ENCODE assay signal across 11 mouse cellular contexts in genomic region chr14:8286595-8286994, GRCm38 (mm10). TPM values are rescaled to one million over a fixed set of nuclear protein-coding genes. Genes with fewer than 3 reads are reported as not detected.
DNase-seq lines count a peak whose midpoint lies in the region; TF ChIP-seq lines count a peak whose summit lies in the region.
"Not testable (repeated sequence)": the region's sequence is repeated elsewhere in the genome, so short reads cannot be mapped to it uniquely, and the experiment has no call there.
"Had no signal": no experiment of that assay in that cellular context is flagged by ENCODE, and none has a peak within 500 bp of the region (broad histone marks: within the 10 kb centered on the region; RNA-seq: fewer than 3 reads in every experiment).

No protein-coding gene starts in this region.

- not testable (repeated sequence) for H3K4me3 ChIP-seq in MEL (ENCODE audit: control insufficient read depth in 1 of 2, insufficient read depth in 1 of 2, low read depth in 2 of 2, low read length in 2 of 2)

- not testable (repeated sequence) for H3K27me3 ChIP-seq in MEL (ENCODE audit: control insufficient read depth in 1 of 2, insufficient read depth in 2 of 2, low read length in 2 of 2)

- DNase-seq in MEL (ENCODE audit: low read depth, low spot score) = peak; percentile 64
- DNase-seq in cerebellum, postnatal 4 days (ENCODE audit: low spot score in 2 of 2) = peak; percentile 52 to 55
- DNase-seq in heart, adult 11 months = peak; percentile 86
- peak; percentile 23 for DNase-seq in induced T-regulatory cell, adult 2 months (ENCODE audit: low read depth)
- DNase-seq in left cerebral cortex, adult 11 months (ENCODE audit: low spot score) = peak; percentile 53
- peak; percentile 31 for DNase-seq in lung, postnatal 10 days
- peak; percentile 18 for DNase-seq in ovary, postnatal 14 days (ENCODE audit: low spot score)
- DNase-seq in urinary bladder, adult 2 months (ENCODE audit: low spot score) = peak; percentile 25

- not testable (repeated sequence) for H3K79me2 ChIP-seq in MEL (ENCODE audit: control insufficient read depth, insufficient read depth, low read length, poor library complexity)

- not testable (repeated sequence) for H3K4me1 ChIP-seq in MEL (ENCODE audit: control insufficient read depth in 1 of 2, insufficient read depth in 2 of 2, low read length in 2 of 2)

- TF ChIP-seq CTCF in MEL (IDR thresholded peaks at IDR 0.05 in 2 of 3, conservative IDR thresholded peaks at IDR 0.05 in 1 of 3; ENCODE audit: control insufficient read depth in 1 of 3, insufficient read depth in 1 of 3, low read depth in 2 of 3, low read length in 3 of 3, poor library complexity in 1 of 3, severe bottlenecking in 1 of 3) = not testable (repeated sequence)

- H3K27ac ChIP-seq in MEL (ENCODE audit: control insufficient read depth, low read depth, low read length) = not testable (repeated sequence)

- H3K9ac ChIP-seq in MEL (ENCODE audit: control insufficient read depth, low read depth, low read length, poor library complexity, severe bottlenecking) = not testable (repeated sequence)

- not testable (repeated sequence) for H3K36me3 ChIP-seq in MEL (ENCODE audit: control insufficient read depth in 1 of 2, insufficient read depth in 2 of 2, low read length in 2 of 2)

- TF ChIP-seq EP300 in MEL (IDR thresholded peaks at IDR 0.05; ENCODE audit: low read depth in 1 of 2, low read length in 2 of 2) = not testable (repeated sequence)

- TF ChIP-seq POLR2A in MEL (IDR thresholded peaks at IDR 0.05; ENCODE audit: control insufficient read depth in 1 of 2, insufficient read depth in 1 of 2, low read depth in 1 of 2, low read length in 2 of 2, poor library complexity in 1 of 2) = not testable (repeated sequence)

- not testable (repeated sequence) for H3K9me3 ChIP-seq in MEL (replicated peaks; ENCODE audit: insufficient read depth, low read length)

- TF ChIP-seq RAD21 in MEL (IDR thresholded peaks at IDR 0.05; ENCODE audit: low read depth, low read length) = not testable (repeated sequence)

RNA-seq across cellular contexts. Expression of gene Acox2, which starts 27.4 kb away (rescaled TPM):
- total RNA-seq in MEL (2012; rRNA removed) = not detected in 2 replicates
- polyA plus RNA-seq in MEL (2012; ENCODE audit: insufficient read depth in 1 of 2, insufficient read length in 2 of 2, low read depth in 1 of 2, low replicate concordance in 2 of 2, missing spikeins in 1 of 2) = under 1 TPM in 1 of 2 experiments, not detected in 1; 0.43 TPM
- polyA plus RNA-seq in urinary bladder, adult 2 months (2012; rRNA removed) = 0.14 and 0.15 TPM in 2 replicates
- total RNA-seq: left cerebral cortex, postnatal 36 days had no signal
- polyA plus RNA-seq: forebrain, embryonic 15.5 days; hindbrain, embryonic 13.5 days had no signal

RNA-seq across cellular contexts. Expression of gene Fam107a, which starts 31.2 kb away (rescaled TPM):
- total RNA-seq in MEL (2012; rRNA removed) = not detected in 2 replicates
- polyA plus RNA-seq in MEL (2012; ENCODE audit: insufficient read depth in 1 of 2, insufficient read length in 2 of 2, low read depth in 1 of 2, low replicate concordance in 2 of 2, missing spikeins in 1 of 2) = not detected
- polyA plus RNA-seq in urinary bladder, adult 2 months (2012; rRNA removed) = 1.5 and 1.8 TPM in 2 replicates

Comparison
In these comparisons a context has a peak if more than half of its experiments do, and no peak if none do; other contexts are left out.
1. DNase-seq: peak in every context shown above with its lines; median percentile 86 in heart, adult 11 months; 64 in MEL; 54 in cerebellum, postnatal 4 days; 53 in left cerebral cortex, adult 11 months; 31 in lung, postnatal 10 days; 25 in urinary bladder, adult 2 months; 23 in induced T-regulatory cell, adult 2 months; 18 in ovary, postnatal 14 days.